Mouse (Mus musculus) lung, embryonic 16.5 days (tissue): ENCODE measurements around the gene Stard7. TPM values are rescaled to one million over a fixed set of nuclear protein-coding genes. Genes with fewer than 3 reads are reported as not detected.
"Not testable (repeated sequence)": the region's sequence is repeated elsewhere in the genome, so short reads cannot be mapped to it uniquely, and the experiment has no call there.

Source experiments
- ATAC-seq: fragments of 200-750 bp; cut with Nextera tagmentation; 2 replicates; pipeline ENCODE4 v1.8.0; 2017; ENCODE audit warnings: low read depth, mild to moderate bottlenecking, moderate library complexity
- H3K27ac ChIP-seq: fragments of 300-500 bp; sonication (generic); 2 replicates; pipeline ENCODE4 v1.5.1; 2014; ENCODE audit warnings: mild to moderate bottlenecking, control low read depth, low read length
- H3K27me3 ChIP-seq: fragments of 300-500 bp; sonication (generic); 2 replicates; pipeline ENCODE4 v1.6.1; 2014; ENCODE audit warnings: low read depth, low read length, mixed read lengths; ENCODE audit not compliant: control insufficient read depth, insufficient read depth
- H3K36me3 ChIP-seq: fragments of 300-500 bp; sonication (generic); 2 replicates; pipeline ENCODE4 v1.6.1; 2014; ENCODE audit warnings: low read length; ENCODE audit not compliant: control insufficient read depth, insufficient read depth
- H3K4me1 ChIP-seq: fragments of 300-500 bp; sonication (generic); replicated peaks from 2 replicates; pipeline ENCODE4 v1.6.1; 2014; ENCODE audit warnings: low read length, mixed read lengths; ENCODE audit not compliant: control insufficient read depth, insufficient read depth
- H3K4me2 ChIP-seq: fragments of 300-500 bp; sonication (generic); 2 replicates; pipeline ENCODE4 v1.6.1; 2014; ENCODE audit warnings: low read depth, low read length, control low read depth
- H3K4me3 ChIP-seq: fragments of 300-500 bp; sonication (generic); 2 replicates; pipeline ENCODE4 v1.5.1; 2014; ENCODE audit warnings: mild to moderate bottlenecking, low read length, control low read depth
- H3K9ac ChIP-seq: fragments of 300-500 bp; sonication (generic); 2 replicates; pipeline ENCODE4 v1.6.1; 2014; ENCODE audit warnings: low read length, control low read depth
- H3K9me3 ChIP-seq: fragments of 300-500 bp; sonication (generic); 2 replicates; pipeline ENCODE4 v1.6.1; 2016; ENCODE audit warnings: low read length; ENCODE audit not compliant: control insufficient read depth
- WGBS: fragments of 180-500 bp; shearing (Covaris S2); extraction: QIAGEN DNeasy Blood & Tissue Kit; methylation state at CpG from one replicate; pipeline ENCODE4 v1.1.7; 2014; 5-methylcytosine and 5-hydroxymethylcytosine counted together
- polyA plus RNA-seq: library from polyadenylated mRNA; unstranded; fragments of >200 nt; fragmentation: Nextera tagmentation; extraction: Ambion mirVana; gene quantifications from 2 replicates; pipeline ENCODE4 v1.2.1, GENCODE M21; 2015

Gene Stard7
- polyA plus RNA-seq, 1 experiment from 2014 or later: 56.8 TPM

- H3K4me3 ChIP-seq, H3K9ac ChIP-seq: not testable (repeated sequence)
These were observed 2.0 kb downstream of the Stard7 start for GRCm38 (mm10) chr2:127272049-127272448.

GRCm38 (mm10) chr2:127272806-127273205 is 2.8 kb downstream of the Stard7 start:
- H3K27ac ChIP-seq: no peak overlapping the region
- H3K9ac ChIP-seq: no peak overlapping the region
- no peaks in the 10 kb centered on the region for H3K36me3 ChIP-seq
- no peaks in the 10 kb centered on the region for H3K27me3 ChIP-seq
- 97% methylated on average over 3 of the region's 3 CpGs for WGBS
- H3K4me1 ChIP-seq: peaks cover 4% of the 10 kb centered on the region
- no peaks in the 10 kb centered on the region for H3K9me3 ChIP-seq
- H3K4me2 ChIP-seq: no peak overlapping the region
- H3K4me3 ChIP-seq: no peak overlapping the region
- no peak for ATAC-seq

More at GRCm38 (mm10) chr2:127272049-127272448, 2.0 kb downstream of the Stard7 start:
- not testable (repeated sequence) for ATAC-seq, H3K4me1 ChIP-seq, H3K27ac ChIP-seq, H3K9me3 ChIP-seq, H3K27me3 ChIP-seq, H3K36me3 ChIP-seq
- 84% methylated on average over 4 of the region's 4 CpGs for WGBS
- H3K4me2 ChIP-seq: peak overlapping the region; percentile 79; the same call in 1 of the 2 replicates

- no peak for ATAC-seq
- H3K4me1 ChIP-seq: peaks cover 4% of the 10 kb centered on the region
- H3K27me3 ChIP-seq: no peaks in the 10 kb centered on the region
- H3K9ac ChIP-seq: no peak overlapping the region
- no peak overlapping the region for H3K4me3 ChIP-seq
- H3K9me3 ChIP-seq: no peaks in the 10 kb centered on the region
- no peak overlapping the region for H3K27ac ChIP-seq
- no peaks in the 10 kb centered on the region for H3K36me3 ChIP-seq
- no peak overlapping the region for H3K4me2 ChIP-seq
- WGBS: 82% methylated on average over 2 of the region's 2 CpGs
These were observed 4.6 kb downstream of the Stard7 start for GRCm38 (mm10) chr2:127274590-127274989.

GRCm38 (mm10) chr2:127275551-127276320 is 5.7 kb downstream of the Stard7 start:
- H3K4me3 ChIP-seq: no peak overlapping the region
- ATAC-seq: no peak
- no peak overlapping the region for H3K27ac ChIP-seq
- no peak overlapping the region for H3K9ac ChIP-seq
- H3K36me3 ChIP-seq: no peaks in the 10 kb centered on the region
- 76% methylated on average over 5 of the region's 5 CpGs for WGBS
- H3K4me1 ChIP-seq: peaks cover 4% of the 10 kb centered on the region
- no peak overlapping the region for H3K4me2 ChIP-seq
- H3K27me3 ChIP-seq: no peaks in the 10 kb centered on the region
- H3K9me3 ChIP-seq: no peaks in the 10 kb centered on the region

- Histone ChIP-seq H3K9ac (no peak overlapping the region), H3K4me1 (no peaks in the 10 kb centered on the region; the same call in 1 of the 2 replicates), H3K9me3 (no peaks in the 10 kb centered on the region), H3K4me2 (no peak overlapping the region), H3K36me3 (no peaks in the 10 kb centered on the region), H3K4me3 (no peak overlapping the region), H3K27me3 (no peaks in the 10 kb centered on the region), H3K27ac (no peak overlapping the region)
- no peak for ATAC-seq
These were observed 8.1 kb downstream of the Stard7 start for GRCm38 (mm10) chr2:127278162-127278561.

GRCm38 (mm10) chr2:127292250-127292649 is 22.2 kb downstream of the Stard7 start:
- Histone ChIP-seq H3K4me3 (no peak overlapping the region), H3K9ac (no peak overlapping the region), H3K4me1 (no peaks in the 10 kb centered on the region), H3K36me3 (peaks cover 21% of the 10 kb centered on the region), H3K27me3 (no peaks in the 10 kb centered on the region), H3K9me3 (no peaks in the 10 kb centered on the region), H3K27ac (no peak overlapping the region), H3K4me2 (no peak overlapping the region)
- 57% methylated on average over 4 of the region's 4 CpGs for WGBS
- ATAC-seq: 0 out of 2 replicates have a peak, but pooled peaks have one; percentile 36

GRCm38 (mm10) chr2:127297001-127297805 is 27.2 kb downstream of the Stard7 start:
- 93% methylated on average over 7 of the region's 7 CpGs for WGBS
- H3K4me2 ChIP-seq: no peak overlapping the region

GRCm38 (mm10) chr2:127298056-127298455 is 28.0 kb downstream of the Stard7 start:
- Histone ChIP-seq H3K4me2 (no peak overlapping the region), H3K27ac (no peak overlapping the region), H3K9ac (no peak overlapping the region), H3K27me3 (no peaks in the 10 kb centered on the region), H3K36me3 (peaks cover 37% of the 10 kb centered on the region), H3K4me1 (no peaks in the 10 kb centered on the region), H3K9me3 (no peaks in the 10 kb centered on the region), H3K4me3 (no peak overlapping the region)
- ATAC-seq: no peak
- 89% methylated on average over 1 of the region's 1 CpGs for WGBS

More at GRCm38 (mm10) chr2:127297001-127297805, 27.2 kb downstream of the Stard7 start:
- H3K9ac ChIP-seq: no peak overlapping the region
- H3K27ac ChIP-seq: no peak overlapping the region
- no peak for ATAC-seq
- H3K4me3 ChIP-seq: no peak overlapping the region
- H3K27me3 ChIP-seq: no peaks in the 10 kb centered on the region
- H3K9me3 ChIP-seq: no peaks in the 10 kb centered on the region
- no peaks in the 10 kb centered on the region for H3K4me1 ChIP-seq
- peaks cover 37% of the 10 kb centered on the region for H3K36me3 ChIP-seq

- Histone ChIP-seq H3K9ac (no peak overlapping the region), H3K4me1 (no peaks in the 10 kb centered on the region), H3K36me3 (peaks cover 33% of the 10 kb centered on the region), H3K27me3 (no peaks in the 10 kb centered on the region), H3K9me3 (no peaks in the 10 kb centered on the region), H3K4me2 (no peak overlapping the region), H3K4me3 (no peak overlapping the region), H3K27ac (no peak overlapping the region)
- 65% methylated on average over 3 of the region's 3 CpGs for WGBS
- ATAC-seq: no peak
These were observed 30.7 kb downstream of the Stard7 start for GRCm38 (mm10) chr2:127300701-127301100.
